In genomic region chr8:109917277-109917676, GRCm38 (mm10) we compare ENCODE assay signal across 9 mouse cellular contexts. TPM values are rescaled to one million over a fixed set of nuclear protein-coding genes. Genes with fewer than 3 reads are reported as not detected.
DNase-seq lines count a peak whose midpoint lies in the region; ATAC-seq and TF ChIP-seq lines count a peak whose summit lies in the region.
"Had no signal": no experiment of that assay in that cellular context is flagged by ENCODE, and none has a peak within 500 bp of the region (broad histone marks: within the 10 kb centered on the region; RNA-seq: fewer than 3 reads in every experiment).

No protein-coding gene starts in this region.

- peaks cover 47% of the 10 kb centered on the region for H3K36me3 ChIP-seq in forebrain, postnatal 0 days (ENCODE audit: insufficient read depth)
- peaks cover 55% of the 10 kb centered on the region for H3K36me3 ChIP-seq in forebrain, embryonic 12.5 days (replicated peaks)
- peaks cover 27% of the 10 kb centered on the region for H3K36me3 ChIP-seq in C2C12 (ENCODE audit: control insufficient read depth, insufficient read depth)
- H3K36me3 ChIP-seq in embryonic facial prominence, embryonic 14.5 days (ENCODE audit: control insufficient read depth, insufficient read depth, low read length), result peaks cover 79% of the 10 kb centered on the region
- peaks cover 42% of the 10 kb centered on the region for H3K36me3 ChIP-seq in intestine, postnatal 0 days (ENCODE audit: control insufficient read depth, insufficient read depth)
- H3K36me3 ChIP-seq in liver, embryonic 15.5 days (replicated peaks), result peaks cover 96% of the 10 kb centered on the region

- no peak overlapping the region for H3K9ac ChIP-seq in forebrain, postnatal 0 days
- H3K9ac ChIP-seq in forebrain, embryonic 12.5 days, result no peak overlapping the region
- no peak overlapping the region for H3K9ac ChIP-seq in embryonic facial prominence, embryonic 14.5 days (ENCODE audit: low read depth, low read length)
- no peak overlapping the region for H3K9ac ChIP-seq in intestine, postnatal 0 days (ENCODE audit: low read depth, low read length)
- H3K9ac ChIP-seq in liver, embryonic 15.5 days, result no peak overlapping the region
- H3K9ac ChIP-seq: stomach, embryonic 15.5 days had no signal

- H3K4me1 ChIP-seq in forebrain, postnatal 0 days (ENCODE audit: insufficient read depth), result no peaks in the 10 kb centered on the region
- no peaks in the 10 kb centered on the region for H3K4me1 ChIP-seq in forebrain, embryonic 12.5 days
- H3K4me1 ChIP-seq in embryonic facial prominence, embryonic 14.5 days (ENCODE audit: control insufficient read depth, insufficient read depth, low read length), result no peaks in the 10 kb centered on the region
- no peaks in the 10 kb centered on the region for H3K4me1 ChIP-seq in intestine, postnatal 0 days (replicated peaks; ENCODE audit: control insufficient read depth, insufficient read depth, low read length)
- no peaks in the 10 kb centered on the region for H3K4me1 ChIP-seq in liver, embryonic 15.5 days (replicated peaks)
- H3K4me1 ChIP-seq: stomach, embryonic 15.5 days had no signal

- DNase-seq in forebrain, postnatal 0 days, result peak; percentile 58
- peak; percentile 53 to 67 for DNase-seq in adrenal gland, postnatal 36 days
- DNase-seq in embryonic facial prominence, embryonic 14.5 days (ENCODE audit: low spot score), result peak; percentile 54
- peak; percentile 30 for DNase-seq in skeletal muscle tissue, adult 2 months (ENCODE audit: low read depth, low spot score)

- no peak overlapping the region for H3K4me3 ChIP-seq in forebrain, postnatal 0 days (ENCODE audit: low read depth, low read length)
- H3K4me3 ChIP-seq in forebrain, embryonic 12.5 days (replicated peaks), result no peak overlapping the region
- no peak overlapping the region for H3K4me3 ChIP-seq in C2C12 (ENCODE audit: insufficient read depth, poor library complexity, severe bottlenecking)
- H3K4me3 ChIP-seq in embryonic facial prominence, embryonic 14.5 days (ENCODE audit: low read depth, low read length), result no peak overlapping the region
- H3K4me3 ChIP-seq in intestine, postnatal 0 days (ENCODE audit: low read depth, low read length), result no peak overlapping the region
- no peak overlapping the region for H3K4me3 ChIP-seq in liver, embryonic 15.5 days (replicated peaks)
- H3K4me3 ChIP-seq: stomach, embryonic 15.5 days had no signal

- H3K79me2 ChIP-seq in C2C12 (ENCODE audit: control insufficient read depth, insufficient read depth), result no peaks in the 10 kb centered on the region

- TF ChIP-seq CTCF in forebrain, postnatal 0 days (IDR thresholded peaks at IDR 0.05; ENCODE audit: low read depth), result peak; percentile 76
- peak; percentile 32 for TF ChIP-seq CTCF in C2C12 (IDR thresholded peaks at IDR 0.05; ENCODE audit: control insufficient read depth, insufficient read depth, insufficient read length)
- TF ChIP-seq CTCF in intestine, postnatal 0 days (IDR thresholded peaks at IDR 0.05; ENCODE audit: low read depth), result peak; percentile 93

- WGBS in forebrain, postnatal 0 days, result 45% methylated on average over 4 of the region's 4 CpGs
- WGBS in forebrain, embryonic 12.5 days, result 56% methylated on average over 4 of the region's 4 CpGs
- WGBS in embryonic facial prominence, embryonic 14.5 days, result 60% methylated on average over 4 of the region's 4 CpGs
- WGBS in intestine, postnatal 0 days, result 43% methylated on average over 4 of the region's 4 CpGs
- WGBS in liver, embryonic 15.5 days (ENCODE audit: insufficient replicate concordance), result 45% methylated on average over 4 of the region's 4 CpGs

- ATAC-seq in forebrain, postnatal 0 days, result peak; percentile 36; the same call in 1 of the 2 replicates
- ATAC-seq in forebrain, embryonic 12.5 days (ENCODE audit: low FRiP score), result no peak
- no peak for ATAC-seq in embryonic facial prominence, embryonic 14.5 days (ENCODE audit: low read depth)
- ATAC-seq in intestine, postnatal 0 days, result peak; percentile 57; the same call in 1 of the 2 replicates
- peak; percentile 56 for ATAC-seq in liver, embryonic 15.5 days (ENCODE audit: insufficient read depth)

- no peaks in the 10 kb centered on the region for H3K9me3 ChIP-seq in forebrain, postnatal 0 days (ENCODE audit: low read length)
- no peaks in the 10 kb centered on the region for H3K9me3 ChIP-seq in forebrain, embryonic 12.5 days
- no peaks in the 10 kb centered on the region for H3K9me3 ChIP-seq in embryonic facial prominence, embryonic 14.5 days (ENCODE audit: control insufficient read depth, low read length)
- H3K9me3 ChIP-seq in intestine, postnatal 0 days (ENCODE audit: control insufficient read depth), result no peaks in the 10 kb centered on the region
- H3K9me3 ChIP-seq in liver, embryonic 15.5 days (replicated peaks), result no peaks in the 10 kb centered on the region
- H3K9me3 ChIP-seq: stomach, embryonic 15.5 days had no signal

- no peak overlapping the region for H3K4me2 ChIP-seq in forebrain, postnatal 0 days (ENCODE audit: low read depth)
- H3K4me2 ChIP-seq in forebrain, embryonic 12.5 days, result no peak overlapping the region
- H3K4me2 ChIP-seq in embryonic facial prominence, embryonic 14.5 days (ENCODE audit: low read depth, low read length), result no peak overlapping the region
- H3K4me2 ChIP-seq in intestine, postnatal 0 days (replicated peaks; ENCODE audit: low read depth), result no peak overlapping the region
- no peak overlapping the region for H3K4me2 ChIP-seq in liver, embryonic 15.5 days
- H3K4me2 ChIP-seq: stomach, embryonic 15.5 days had no signal

- no peak overlapping the region for H3ac ChIP-seq in C2C12 (ENCODE audit: control insufficient read depth, insufficient read length, low read depth)

- no peak overlapping the region for H3K27ac ChIP-seq in forebrain, postnatal 0 days (ENCODE audit: low read depth, low read length)
- H3K27ac ChIP-seq in forebrain, embryonic 12.5 days, result no peak overlapping the region
- H3K27ac ChIP-seq in embryonic facial prominence, embryonic 14.5 days (replicated peaks; ENCODE audit: low read depth, low read length), result no peak overlapping the region
- no peak overlapping the region for H3K27ac ChIP-seq in intestine, postnatal 0 days (ENCODE audit: low read depth, low read length)
- H3K27ac ChIP-seq in liver, embryonic 15.5 days (replicated peaks), result no peak overlapping the region
- H3K27ac ChIP-seq: stomach, embryonic 15.5 days had no signal

- no peaks in the 10 kb centered on the region for H3K27me3 ChIP-seq in forebrain, postnatal 0 days (ENCODE audit: insufficient read depth, low read length)
- no peaks in the 10 kb centered on the region for H3K27me3 ChIP-seq in forebrain, embryonic 12.5 days
- no peaks in the 10 kb centered on the region for H3K27me3 ChIP-seq in C2C12 (ENCODE audit: control insufficient read depth, insufficient read depth, insufficient read length)
- no peaks in the 10 kb centered on the region for H3K27me3 ChIP-seq in embryonic facial prominence, embryonic 14.5 days (replicated peaks; ENCODE audit: control insufficient read depth, insufficient read depth, low read length)
- no peaks in the 10 kb centered on the region for H3K27me3 ChIP-seq in intestine, postnatal 0 days (replicated peaks; ENCODE audit: control insufficient read depth, insufficient read depth, low read length)
- no peaks in the 10 kb centered on the region for H3K27me3 ChIP-seq in liver, embryonic 15.5 days
- H3K27me3 ChIP-seq: stomach, embryonic 15.5 days had no signal

- H3K79me3 ChIP-seq in C2C12 (ENCODE audit: low read depth), result no peaks in the 10 kb centered on the region

TF ChIP-seq in C2C12, 6 proteins besides CTCF, POLR2A, EP300 and RAD21:
- TF ChIP-seq CEBPB (IDR thresholded peaks at IDR 0.05; ENCODE audit: low read depth) (no peak), MAX (IDR thresholded peaks at IDR 0.05) (no peak), USF1 (IDR thresholded peaks at IDR 0.05; ENCODE audit: low read depth) (no peak), MYOG (IDR thresholded peaks at IDR 0.05; ENCODE audit: control insufficient read depth, extremely low read depth, insufficient read length) (no peak), MYOD1 (IDR thresholded peaks at IDR 0.05; ENCODE audit: control insufficient read depth, insufficient read length, low read depth) (no peak), FOSL1 (IDR thresholded peaks at IDR 0.05; ENCODE audit: insufficient read depth, low read length, poor library complexity, severe bottlenecking) (no peak)
TF ChIP-seq in C2C12: peak in this region for 0.

RNA-seq across cellular contexts. Expression of gene Marveld3, which starts 44.7 kb away (rescaled TPM):
- 0.69 and 0.76 TPM in 2 replicates for total RNA-seq in forebrain, postnatal 0 days (2014; rRNA removed)
- 0.64 and 1.4 TPM in 2 replicates for polyA plus RNA-seq in forebrain, postnatal 0 days (2015; fragmentation: Nextera tagmentation; extraction: Ambion mirVana)
- polyA plus RNA-seq in forebrain, embryonic 12.5 days (2016; fragmentation: Nextera tagmentation; extraction: Ambion mirVana), result 1.6 and 1.7 TPM in 2 replicates
- not detected for polyA plus RNA-seq in C2C12 (2012; fragmentation: generic; extraction: Trizol)
- under 1 TPM in 1 of 2 experiments, not detected in 1; 0.17 TPM for total RNA-seq in adrenal gland, postnatal 36 days (2021)
- polyA plus RNA-seq in embryonic facial prominence, embryonic 14.5 days (2014; fragmentation: Nextera tagmentation; extraction: Ambion mirVana), result 1.8 and 2.1 TPM in 2 replicates
- polyA plus RNA-seq in intestine, postnatal 0 days (2015; fragmentation: Nextera tagmentation; extraction: Ambion mirVana), result 24.9 and 25.0 TPM in 2 replicates
- 0.06 and 0.26 TPM in 2 replicates for polyA plus RNA-seq in liver, embryonic 15.5 days (2015; fragmentation: Nextera tagmentation; extraction: Ambion mirVana)

RNA-seq across cellular contexts. Expression of gene Phlpp2, which starts 48.9 kb away (rescaled TPM):
- 9.8 and 13.6 TPM in 2 replicates for total RNA-seq in forebrain, postnatal 0 days (2014; rRNA removed)
- polyA plus RNA-seq in forebrain, postnatal 0 days (2015; fragmentation: Nextera tagmentation; extraction: Ambion mirVana), result 1.7 and 2.9 TPM in 2 replicates
- polyA plus RNA-seq in forebrain, embryonic 12.5 days (2016; fragmentation: Nextera tagmentation; extraction: Ambion mirVana), result 3.1 and 3.9 TPM in 2 replicates
- 3.0 TPM for polyA plus RNA-seq in C2C12 (2012; fragmentation: generic; extraction: Trizol)
- 1 to 10 TPM; 9.5 to 9.8 TPM for total RNA-seq in adrenal gland, postnatal 36 days (2021)
- polyA plus RNA-seq in embryonic facial prominence, embryonic 14.5 days (2014; fragmentation: Nextera tagmentation; extraction: Ambion mirVana), result 2.8 and 2.9 TPM in 2 replicates
- 3.1 and 4.1 TPM in 2 replicates for polyA plus RNA-seq in intestine, postnatal 0 days (2015; fragmentation: Nextera tagmentation; extraction: Ambion mirVana)
- 3.2 and 3.7 TPM in 2 replicates for polyA plus RNA-seq in liver, embryonic 15.5 days (2015; fragmentation: Nextera tagmentation; extraction: Ambion mirVana)

Comparison
In these comparisons a context has a peak if more than half of its experiments do, and no peak if none do; other contexts are left out.
1. ATAC-seq: peak in forebrain, postnatal 0 days (single experiment), intestine, postnatal 0 days (single experiment) and liver, embryonic 15.5 days (single experiment); none in forebrain, embryonic 12.5 days (single experiment) and embryonic facial prominence, embryonic 14.5 days (single experiment).
2. CTCF ChIP-seq: peak in every context shown above with its lines; median percentile 93 in intestine, postnatal 0 days; 76 in forebrain, postnatal 0 days; 32 in C2C12.
3. Peak in every context shown above with its lines, with median percentiles within 50 percentile points of each other: DNase-seq.